Comparison of ENCODE assay signal across 11 mouse cellular contexts in genomic region chr6:32407574-32408185, GRCm38 (mm10).
DNase-seq lines count a peak whose midpoint lies in the region; ATAC-seq lines count a peak whose summit lies in the region.
"Had no signal": no experiment of that assay in that cellular context is flagged by ENCODE, and none has a peak within 500 bp of the region (broad histone marks: within the 10 kb centered on the region; RNA-seq: fewer than 3 reads in every experiment).

No protein-coding gene starts in this region.

- intact Hi-C loops in left cerebral cortex, postnatal 4 days (cut with DNase I) = no loop called here
- intact Hi-C loops in left cerebral cortex, postnatal 10 days (cut with DNase I) = no loop called here

- H3K27me3 ChIP-seq in hindbrain, embryonic 16.5 days (replicated peaks; ENCODE audit: control insufficient read depth, insufficient read depth, low read length) = no peaks in the 10 kb centered on the region
- H3K27me3 ChIP-seq in neural tube, embryonic 14.5 days (ENCODE audit: control insufficient read depth, insufficient read depth, low read length) = no peaks in the 10 kb centered on the region
- H3K27me3 ChIP-seq: liver, embryonic 13.5 days had no signal

- no peak overlapping the region for H3K4me2 ChIP-seq in hindbrain, embryonic 16.5 days (ENCODE audit: low read length)
- H3K4me2 ChIP-seq in neural tube, embryonic 14.5 days (ENCODE audit: low read depth, low read length) = no peak overlapping the region
- H3K4me2 ChIP-seq: liver, embryonic 13.5 days had no signal

- WGBS in hindbrain, embryonic 16.5 days = 28% methylated on average over 8 of the region's 8 CpGs
- WGBS in neural tube, embryonic 14.5 days = 8% methylated on average over 8 of the region's 8 CpGs

- peaks cover 19% of the 10 kb centered on the region for H3K4me1 ChIP-seq in hindbrain, embryonic 16.5 days (ENCODE audit: control insufficient read depth, insufficient read depth, low read depth, low read length)
- H3K4me1 ChIP-seq in neural tube, embryonic 14.5 days (ENCODE audit: control insufficient read depth, insufficient read depth, low read length) = 0 out of 2 replicates have a peak, but pooled peaks cover 10% of the 10 kb centered on the region
- H3K4me1 ChIP-seq: liver, embryonic 13.5 days had no signal

- ATAC-seq in hindbrain, embryonic 16.5 days = peak; percentile 46
- peak; percentile 68; the same call in 1 of the 2 replicates for ATAC-seq in neural tube, embryonic 14.5 days (ENCODE audit: low read depth)

- no peak overlapping the region for H3K27ac ChIP-seq in hindbrain, embryonic 16.5 days (ENCODE audit: low read depth, low read length)
- H3K27ac ChIP-seq in neural tube, embryonic 14.5 days (ENCODE audit: low read depth, low read length) = no peak overlapping the region
- H3K27ac ChIP-seq: liver, embryonic 13.5 days had no signal

- H3K9me3 ChIP-seq in hindbrain, embryonic 16.5 days (ENCODE audit: control insufficient read depth, low read length) = no peaks in the 10 kb centered on the region
- no peaks in the 10 kb centered on the region for H3K9me3 ChIP-seq in neural tube, embryonic 14.5 days (ENCODE audit: control insufficient read depth, low read length)
- H3K9me3 ChIP-seq: liver, embryonic 13.5 days had no signal

- H3K4me3 ChIP-seq in hindbrain, embryonic 16.5 days (ENCODE audit: low read length) = no peak overlapping the region
- no peak overlapping the region for H3K4me3 ChIP-seq in neural tube, embryonic 14.5 days (ENCODE audit: low read depth, low read length)
- H3K4me3 ChIP-seq: liver, embryonic 13.5 days had no signal

- H3K36me3 ChIP-seq in hindbrain, embryonic 16.5 days (ENCODE audit: control insufficient read depth, insufficient read depth, low read length) = no peaks in the 10 kb centered on the region
- H3K36me3 ChIP-seq in neural tube, embryonic 14.5 days (ENCODE audit: control insufficient read depth, insufficient read depth, low read length) = no peaks in the 10 kb centered on the region
- H3K36me3 ChIP-seq: liver, embryonic 13.5 days had no signal

- DNase-seq in cerebellum, postnatal 10 days = peak; percentile 65 to 76
- no peak for DNase-seq in cerebellum, adult 18-20 months
- DNase-seq in left cerebral cortex, postnatal 4 days = peak; percentile 69
- no peak for DNase-seq in left cerebral cortex, postnatal 10 days (ENCODE audit: extremely low spot score in 1 of 2, low spot score in 2 of 2)
- no peak for DNase-seq in spleen, postnatal 36 days (ENCODE audit: low spot score in 2 of 2)
- DNase-seq in urinary bladder, adult 18-20 months (ENCODE audit: low spot score in 2 of 2) = no peak
- DNase-seq: gastrocnemius, postnatal 14 days; liver, embryonic 13.5 days; thymus, postnatal 36 days had no signal

- no peak overlapping the region for H3K9ac ChIP-seq in hindbrain, embryonic 16.5 days (ENCODE audit: low read depth, low read length)
- H3K9ac ChIP-seq in neural tube, embryonic 14.5 days (replicated peaks; ENCODE audit: low read depth, low read length) = no peak overlapping the region
- H3K9ac ChIP-seq: liver, embryonic 13.5 days had no signal

Comparison
In these comparisons a context has a peak if more than half of its experiments do, and no peak if none do; other contexts are left out.
1. DNase-seq: peak in cerebellum, postnatal 10 days (2 of 2) and left cerebral cortex, postnatal 4 days (single experiment); none in cerebellum, adult 18-20 months (0 of 2), left cerebral cortex, postnatal 10 days (0 of 2), spleen, postnatal 36 days (0 of 2) and urinary bladder, adult 18-20 months (0 of 2).